Mouse (Mus musculus) myocyte (in vitro differentiated cells): Measurements from ENCODE around the gene Krt16.

Experiments used
- CEBPB ChIP-seq: IDR thresholded peaks from 2 replicates; pipeline ENCODE4 v1.6.1; 2011; ENCODE audit warnings: mild to moderate bottlenecking, moderate library complexity; ENCODE audit not compliant: poor library complexity, insufficient read depth, severe bottlenecking
- E2F4 ChIP-seq: IDR thresholded peaks from one replicate; pipeline ENCODE4 v1.6.1; 2011; ENCODE audit warnings: mild to moderate bottlenecking, control low read depth, moderate library complexity; ENCODE audit not compliant: insufficient read depth
- MYOG ChIP-seq, 3 experiments: IDR thresholded peaks; one replicate each; pipeline ENCODE4 v1.6.1; 2011; ENCODE audit warnings: control low read depth in 2 of 3, low read depth in 2 of 3, mild to moderate bottlenecking in 2 of 3; ENCODE audit not compliant: insufficient read length in 2 of 3, control insufficient read depth in 1 of 3, insufficient read depth in 1 of 3
- SRF ChIP-seq: IDR thresholded peaks from one replicate; pipeline ENCODE4 v1.6.1; 2011; ENCODE audit warnings: low read depth; ENCODE audit not compliant: control insufficient read depth, insufficient read length
- TCF3 ChIP-seq: IDR thresholded peaks from one replicate; pipeline ENCODE4 v1.6.1; 2011; ENCODE audit warnings: low read depth, control low read depth; ENCODE audit not compliant: insufficient read length

- no peak for TF ChIP-seq E2F4
- no peak for TF ChIP-seq TCF3
- TF ChIP-seq SRF, result no peak
- TF ChIP-seq MYOG (IDR thresholded peaks at IDR 0.05; ENCODE audit: control insufficient read depth in 1 of 3, insufficient read depth in 1 of 3, insufficient read length in 2 of 3, low read depth in 2 of 3), result no peak
- TF ChIP-seq CEBPB, result no peak
These were observed 48.4 kb downstream of the Krt16 start for GRCm38 (mm10) chr11:100200104-100200820.
